Mouse (Mus musculus) MEL (cell line): ENCODE results near the gene Slc3a2. TPM values are rescaled to one million over a fixed set of nuclear protein-coding genes. Genes with fewer than 3 reads are reported as not detected.

Experiments used
- DNase-seq: peaks from one replicate; pipeline ENCODE4 v3.0.0; 2011; ENCODE audit warnings: low read depth, low spot score
- H3K27ac ChIP-seq: 2 replicates; pipeline ENCODE4 v1.5.1; 2012; ENCODE audit warnings: low read depth, mild to moderate bottlenecking, control low read depth, low read length, moderate library complexity; ENCODE audit not compliant: control insufficient read depth
- H3K27me3 ChIP-seq, 2 experiments: fragments of 150-350 bp in 1 of 2; sonication (generic) in 1 of 2; 2 replicates each; pipeline ENCODE4 v1.6.1; 2012; ENCODE audit warnings: low read length in 2 of 2, mild to moderate bottlenecking in 2 of 2, improper control_type of control experiment in 1 of 2, moderate library complexity in 1 of 2; ENCODE audit not compliant: insufficient read depth in 2 of 2, control insufficient read depth in 1 of 2
- H3K36me3 ChIP-seq, 2 experiments: 2 replicates each; pipeline ENCODE4 v1.6.1; 2012 to 2014; ENCODE audit warnings: low read length in 2 of 2, improper control_type of control experiment in 1 of 2, inconsistent platforms in 1 of 2, mild to moderate bottlenecking in 1 of 2; ENCODE audit not compliant: insufficient read depth in 2 of 2, control insufficient read depth in 1 of 2
- H3K4me1 ChIP-seq, 2 experiments: fragments of 150-350 bp in 1 of 2; sonication (generic) in 1 of 2; 2 replicates each; pipeline ENCODE4 v1.6.1; 2012; ENCODE audit warnings: low read length in 2 of 2, improper control_type of control experiment in 1 of 2, mild to moderate bottlenecking in 1 of 2; ENCODE audit not compliant: insufficient read depth in 2 of 2, control insufficient read depth in 1 of 2
- H3K4me3 ChIP-seq, 2 experiments: fragments of 150-350 bp in 1 of 2; sonication (generic) in 1 of 2; 2 replicates each; pipeline ENCODE4 v1.5.1; 2012; ENCODE audit warnings: low read depth in 2 of 2, low read length in 2 of 2, mild to moderate bottlenecking in 2 of 2, moderate library complexity in 2 of 2, control low read depth in 1 of 2, improper control_type of control experiment in 1 of 2; ENCODE audit not compliant: control insufficient read depth in 1 of 2, insufficient read depth in 1 of 2
- H3K79me2 ChIP-seq: 2 replicates; pipeline ENCODE4 v1.6.1; 2012; ENCODE audit warnings: mild to moderate bottlenecking, low read length, moderate library complexity; ENCODE audit not compliant: control insufficient read depth, poor library complexity, insufficient read depth
- H3K9ac ChIP-seq: 2 replicates; pipeline ENCODE4 v1.6.1; 2012; ENCODE audit warnings: low read depth, mild to moderate bottlenecking, control low read depth, low read length, moderate library complexity; ENCODE audit not compliant: control insufficient read depth, poor library complexity, severe bottlenecking
- H3K9me3 ChIP-seq: fragments of 150-350 bp; sonication (generic); replicated peaks from 2 replicates; pipeline ENCODE4 v1.6.1; 2012; ENCODE audit warnings: mild to moderate bottlenecking, low read length, improper control_type of control experiment, moderate library complexity; ENCODE audit not compliant: insufficient read depth
- CTCF ChIP-seq, 3 experiments: IDR thresholded peaks in 2 of 3; conservative IDR thresholded peaks in 1 of 3; 2 replicates each; pipeline ENCODE4 v1.5.1; 2011 to 2012; ENCODE audit warnings: low read length in 3 of 3, low read depth in 2 of 3, mild to moderate bottlenecking in 2 of 3, improper control_type of control experiment in 1 of 3, inconsistent platforms in 1 of 3, mixed read lengths in 1 of 3, moderate library complexity in 1 of 3; ENCODE audit not compliant: control insufficient read depth in 1 of 3, insufficient read depth in 1 of 3, poor library complexity in 1 of 3, severe bottlenecking in 1 of 3
- ELF1 ChIP-seq: IDR thresholded peaks from 2 replicates; pipeline ENCODE4 v1.6.1; 2014; ENCODE audit warnings: low read depth, mild to moderate bottlenecking, inconsistent platforms, low read length, improper control_type of control experiment, moderate library complexity
- EP300 ChIP-seq, 2 experiments: IDR thresholded peaks; 2 replicates each; pipeline ENCODE4 v1.6.1; 2011; ENCODE audit warnings: improper control_type of control experiment in 2 of 2, low read length in 2 of 2, low read depth in 1 of 2, mild to moderate bottlenecking in 1 of 2
- ETS1 ChIP-seq: IDR thresholded peaks from 2 replicates; pipeline ENCODE4 v1.6.1; 2012; ENCODE audit warnings: low read depth, mild to moderate bottlenecking, inconsistent platforms, low read length, improper control_type of control experiment, moderate library complexity
- GABPA ChIP-seq: IDR thresholded peaks from 2 replicates; pipeline ENCODE4 v1.6.1; 2012; ENCODE audit warnings: low read depth, mild to moderate bottlenecking, inconsistent platforms, low read length, improper control_type of control experiment, moderate library complexity
- GATA1 ChIP-seq: IDR thresholded peaks from 2 replicates; pipeline ENCODE4 v1.6.1; 2011; ENCODE audit warnings: low read depth, low read length, improper control_type of control experiment
- HCFC1 ChIP-seq: IDR thresholded peaks from 2 replicates; pipeline ENCODE4 v1.6.1; 2012; ENCODE audit warnings: low read depth, mild to moderate bottlenecking, inconsistent platforms, low read length, improper control_type of control experiment, moderate library complexity
- MAFK ChIP-seq: IDR thresholded peaks from 2 replicates; pipeline ENCODE4 v1.6.1; 2011; ENCODE audit warnings: low read depth, mild to moderate bottlenecking, low read length, improper control_type of control experiment, borderline replicate concordance
- MAX ChIP-seq: IDR thresholded peaks from 2 replicates; pipeline ENCODE4 v1.6.1; 2011; ENCODE audit warnings: low read length, improper control_type of control experiment
- MAZ ChIP-seq: IDR thresholded peaks from 2 replicates; pipeline ENCODE4 v1.6.1; 2012; ENCODE audit warnings: low read depth, mild to moderate bottlenecking, inconsistent platforms, low read length, improper control_type of control experiment
- MXI1 ChIP-seq: IDR thresholded peaks from 2 replicates; pipeline ENCODE4 v1.6.1; 2011; ENCODE audit warnings: mild to moderate bottlenecking, low read depth, low read length, improper control_type of control experiment
- MYB ChIP-seq: IDR thresholded peaks from 2 replicates; pipeline ENCODE4 v1.6.1; 2011; ENCODE audit warnings: mild to moderate bottlenecking, low read depth, low read length, improper control_type of control experiment
- NELFE ChIP-seq: IDR thresholded peaks from 2 replicates; pipeline ENCODE4 v1.6.1; 2011; ENCODE audit warnings: low read depth, low read length, improper control_type of control experiment
- NRF1 ChIP-seq: IDR thresholded peaks from 2 replicates; pipeline ENCODE4 v1.6.1; 2014; ENCODE audit warnings: low read depth, mild to moderate bottlenecking, inconsistent platforms, low read length, improper control_type of control experiment, moderate library complexity; ENCODE audit not compliant: poor library complexity, insufficient read depth, severe bottlenecking
- POLR2A ChIP-seq, 2 experiments: IDR thresholded peaks; 2 replicates each; pipeline ENCODE4 v1.6.1; 2011 to 2012; ENCODE audit warnings: low read length in 2 of 2, mild to moderate bottlenecking in 2 of 2, control low read depth in 1 of 2, improper control_type of control experiment in 1 of 2, low read depth in 1 of 2, moderate library complexity in 1 of 2; ENCODE audit not compliant: control insufficient read depth in 1 of 2, insufficient read depth in 1 of 2, poor library complexity in 1 of 2
- POLR2AphosphoS2 ChIP-seq: IDR thresholded peaks from 2 replicates; pipeline ENCODE4 v1.6.1; 2011; ENCODE audit warnings: low read length, improper control_type of control experiment
- POLR2AphosphoS5 ChIP-seq: IDR thresholded peaks from 2 replicates; pipeline ENCODE4 v1.6.1; 2012; ENCODE audit warnings: low read depth, borderline replicate concordance, mild to moderate bottlenecking, inconsistent platforms, low read length, moderate library complexity, mixed read lengths
- RAD21 ChIP-seq: IDR thresholded peaks from 2 replicates; pipeline ENCODE4 v1.6.1; 2011; ENCODE audit warnings: mild to moderate bottlenecking, low read depth, low read length, improper control_type of control experiment
- RCOR1 ChIP-seq: IDR thresholded peaks from 2 replicates; pipeline ENCODE4 v1.6.1; 2012; ENCODE audit warnings: low read depth, mild to moderate bottlenecking, inconsistent platforms, low read length, improper control_type of control experiment
- SIN3A ChIP-seq: IDR thresholded peaks from 2 replicates; pipeline ENCODE4 v1.6.1; 2012; ENCODE audit warnings: low read length, improper control_type of control experiment, inconsistent platforms
- TAL1 ChIP-seq: IDR thresholded peaks from 2 replicates; pipeline ENCODE4 v1.6.1; 2012; ENCODE audit warnings: mild to moderate bottlenecking, inconsistent platforms, low read length, moderate library complexity, mixed read lengths
- TBP ChIP-seq: IDR thresholded peaks from 2 replicates; pipeline ENCODE4 v1.8.0; 2011; ENCODE audit warnings: low read depth, low read length, improper control_type of control experiment
- TCF12 ChIP-seq: IDR thresholded peaks from 2 replicates; pipeline ENCODE4 v1.6.1; 2014; ENCODE audit warnings: low read depth, mild to moderate bottlenecking, inconsistent platforms, low read length, improper control_type of control experiment, moderate library complexity
- UBTF ChIP-seq: IDR thresholded peaks from 2 replicates; pipeline ENCODE4 v1.6.1; 2012; ENCODE audit warnings: low read depth, mild to moderate bottlenecking, inconsistent platforms, low read length, improper control_type of control experiment, moderate library complexity, borderline replicate concordance; ENCODE audit not compliant: insufficient read depth
- USF1 ChIP-seq: IDR thresholded peaks from 2 replicates; pipeline ENCODE4 v1.6.1; 2014; ENCODE audit warnings: low read depth, mild to moderate bottlenecking, inconsistent platforms, low read length, improper control_type of control experiment, moderate library complexity
- USF2 ChIP-seq, 2 experiments: IDR thresholded peaks; 2 replicates each; pipeline ENCODE4 v1.6.1; 2011 to 2012; ENCODE audit warnings: improper control_type of control experiment in 2 of 2, low read length in 2 of 2, borderline replicate concordance in 1 of 2, inconsistent platforms in 1 of 2, low read depth in 1 of 2, mild to moderate bottlenecking in 1 of 2; ENCODE audit not compliant: insufficient read depth in 1 of 2
- ZMIZ1 ChIP-seq: IDR thresholded peaks from 2 replicates; pipeline ENCODE4 v1.6.1; 2012; ENCODE audit warnings: low read depth, mild to moderate bottlenecking, inconsistent platforms, low read length, improper control_type of control experiment, moderate library complexity
- polyA plus RNA-seq, 2 experiments: library from polyadenylated mRNA; stranded (reverse) in 1 of 2; unstranded in 1 of 2; fragments of >175 nt in 1 of 2; fragments of >200 nt in 1 of 2; gene quantifications; 2 replicates each; pipeline versions ENCODE4 v1.2.1 to v1.2.4; 2012; ENCODE audit warnings: low replicate concordance in 2 of 2, low read depth in 1 of 2; ENCODE audit not compliant: insufficient read length in 2 of 2, insufficient read depth in 1 of 2, missing spikeins in 1 of 2
- total RNA-seq: library from RNA; depleted of rRNA; stranded (reverse); fragments of 300-350 nt; gene quantifications from 2 replicates; pipeline ENCODE4 v1.2.3, GENCODE M21; 2012

The Slc3a2 gene
- total and polyA plus RNA-seq, 3 experiments: 164 to 670 (median 428) TPM

- Histone ChIP-seq H3K4me1 (peaks cover 7 to 22% of the 10 kb centered on the region in 2 experiments; a peak in 3 of 4 replicates), H3K9ac (peak within 1 kb of the TSS; percentile 91), H3K36me3 (peaks cover 3 to 26% of the 10 kb centered on the region in 2 experiments; a peak in 3 of 4 replicates), H3K9me3 (no peaks in the 10 kb centered on the region), H3K79me2 (peaks cover 56% of the 10 kb centered on the region), H3K27ac (peak within 1 kb of the TSS; percentile 78), H3K4me3 (peak within 1 kb of the TSS; percentile 72 to 87), H3K27me3 (no peaks in the 10 kb centered on the region)
- peak; percentile 96 for DNase-seq
- TF ChIP-seq USF2 (IDR thresholded peaks at IDR 0.05; ENCODE audit: borderline replicate concordance in 1 of 2, insufficient read depth in 1 of 2, low read depth in 1 of 2, low read length in 2 of 2) (no peak), NRF1 (peak; percentile 92), ELF1 (peak; percentile 38; the same call in 1 of the 2 replicates), NELFE (peak; percentile 99), USF1 (peak; percentile 9; the same call in 1 of the 2 replicates), GABPA (no peak), TCF12 (peak; percentile 57), MXI1 (peak; percentile 71; the same call in 1 of the 2 replicates), CTCF (IDR thresholded peaks at IDR 0.05 in 2 of 3, conservative IDR thresholded peaks at IDR 0.05 in 1 of 3; ENCODE audit: control insufficient read depth in 1 of 3, insufficient read depth in 1 of 3, low read depth in 2 of 3, low read length in 3 of 3, poor library complexity in 1 of 3, severe bottlenecking in 1 of 3) (no peak), ETS1 (peak; percentile 38; the same call in 1 of the 2 replicates), POLR2AphosphoS2 (peak; percentile 88; the same call in 1 of the 2 replicates), EP300 (IDR thresholded peaks at IDR 0.05; ENCODE audit: low read depth in 1 of 2, low read length in 2 of 2) (no peak), SIN3A (peak; percentile 6), ZMIZ1 (peak; percentile 96), TBP (peak; percentile 96), MAFK (no peak), POLR2A (IDR thresholded peaks at IDR 0.05; ENCODE audit: control insufficient read depth in 1 of 2, insufficient read depth in 1 of 2, low read depth in 1 of 2, low read length in 2 of 2, poor library complexity in 1 of 2) (peak; percentile 98 to 99), MAZ (no peak), MYB (no peak), HCFC1 (peak; percentile 83), GATA1 (0 out of 2 replicates have a peak, but pooled peaks have one; percentile 12), RAD21 (no peak), RCOR1 (no peak), POLR2AphosphoS5 (0 out of 2 replicates have a peak, but pooled peaks have one; percentile 45), UBTF (no peak), TAL1 (no peak), MAX (peak; percentile 5; the same call in 1 of the 2 replicates)
Measured at GRCm38 (mm10) chr19:8756635-8757387, 33.6 kb upstream of the Slc3a2 start, which contains the start of gene Nxf1. Gene Nxf1, plus strand, starts transcription at chr19:8757073.
